Mouse (Mus musculus): Measurements from ENCODE around the gene Slc1a4.

- TF ChIP-seq CTCF (IDR thresholded peaks at IDR 0.05; ENCODE audit: low read depth, low read length) (no peak), POLR2A (IDR thresholded peaks at IDR 0.05; ENCODE audit: extremely low read depth, insufficient read depth, low read length) (no peak)
Measured at GRCm38 (mm10) chr11:20380106-20380505, 47.6 kb upstream of the Slc1a4 start.
